Mouse (Mus musculus): ENCODE results near the gene Atp6v0d1. TPM values are rescaled to one million over a fixed set of nuclear protein-coding genes. Genes with fewer than 3 reads are reported as not detected.

The Atp6v0d1 gene
- total RNA-seq, 2 experiments from 2014 or later = 86.2 to 239 TPM

DNA sequence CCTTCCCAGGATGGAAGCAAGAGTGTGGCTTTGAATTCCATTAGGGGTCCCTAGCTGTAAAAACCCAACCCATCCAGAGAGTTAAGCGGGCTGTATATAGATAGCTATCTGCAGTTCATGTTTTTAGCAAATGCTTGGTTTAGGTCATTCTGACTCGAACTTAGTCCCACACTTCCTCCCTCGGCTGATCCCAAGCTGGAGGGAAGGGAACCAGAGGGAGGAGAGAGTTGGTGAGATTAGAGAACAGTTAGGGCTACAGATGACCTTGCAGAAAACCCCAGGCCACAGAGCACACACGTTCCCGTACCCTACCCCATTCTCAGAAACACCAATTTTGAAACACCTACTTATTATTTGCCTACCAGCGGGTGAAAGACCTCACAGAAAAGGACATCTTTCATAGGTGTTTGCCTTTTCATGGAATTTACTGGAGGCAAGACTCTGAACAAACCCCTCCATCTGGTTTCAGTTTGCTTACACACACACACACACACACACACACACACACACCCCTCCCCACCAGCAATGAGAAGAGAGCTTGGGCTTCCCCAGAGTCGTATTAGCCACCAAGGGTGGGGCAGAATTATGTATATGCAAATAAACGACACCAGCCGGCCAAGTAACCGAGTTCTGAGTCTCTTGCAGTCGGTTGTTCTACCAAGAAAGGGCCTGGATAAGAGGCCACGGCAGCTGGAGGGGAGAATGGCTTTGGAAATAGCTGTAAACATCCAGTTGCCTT lies 55.7 kb downstream of the Atp6v0d1 start:
- ATAC-seq (ENCODE audit: poor library complexity, severe bottlenecking) = no peak

DNA sequence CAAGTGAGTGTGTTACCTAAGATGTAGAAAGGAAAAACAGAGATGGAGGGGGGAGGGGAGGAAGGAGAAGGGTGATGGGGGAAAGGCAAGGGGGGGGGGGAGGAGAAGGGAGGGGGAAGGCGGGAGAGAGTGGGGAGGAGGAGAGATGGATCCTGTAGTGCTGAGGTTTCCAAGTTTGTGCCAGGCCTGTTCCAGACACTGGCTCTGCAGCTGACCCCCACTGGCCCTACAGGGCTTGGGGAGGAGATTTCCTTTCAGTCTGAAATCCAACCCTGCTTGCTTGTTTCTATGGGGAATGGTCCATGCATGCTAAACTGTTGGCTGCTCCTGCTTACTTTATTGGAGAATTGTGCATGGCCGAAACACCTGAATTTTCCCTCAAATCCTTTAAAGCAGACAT lies 57.1 kb downstream of the Atp6v0d1 start:
- no peak for ATAC-seq (ENCODE audit: poor library complexity, severe bottlenecking)

DNA sequence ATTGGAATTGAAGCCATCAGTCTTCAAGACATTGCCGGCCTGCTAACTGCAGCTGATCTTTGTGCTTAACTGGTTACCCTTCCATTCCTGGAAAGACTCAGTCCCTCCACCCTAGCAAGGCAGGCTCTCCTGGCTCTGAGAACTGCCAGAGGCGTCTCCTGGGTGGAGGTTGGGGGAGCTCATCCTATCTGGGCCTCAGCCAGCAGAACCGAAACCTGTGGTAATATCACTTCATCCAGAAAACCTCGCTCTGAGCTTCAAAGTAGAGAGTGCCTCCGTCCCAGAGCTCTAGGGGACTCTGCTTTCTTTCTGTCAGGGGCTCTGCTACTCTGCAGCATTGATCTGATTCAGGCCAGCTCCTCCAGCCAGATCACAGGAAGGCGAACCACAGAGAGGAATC lies 58.9 kb downstream of the Atp6v0d1 start:
- ATAC-seq (ENCODE audit: poor library complexity, severe bottlenecking) = peak; percentile 52; the same call in 1 of the 2 replicates

DNA sequence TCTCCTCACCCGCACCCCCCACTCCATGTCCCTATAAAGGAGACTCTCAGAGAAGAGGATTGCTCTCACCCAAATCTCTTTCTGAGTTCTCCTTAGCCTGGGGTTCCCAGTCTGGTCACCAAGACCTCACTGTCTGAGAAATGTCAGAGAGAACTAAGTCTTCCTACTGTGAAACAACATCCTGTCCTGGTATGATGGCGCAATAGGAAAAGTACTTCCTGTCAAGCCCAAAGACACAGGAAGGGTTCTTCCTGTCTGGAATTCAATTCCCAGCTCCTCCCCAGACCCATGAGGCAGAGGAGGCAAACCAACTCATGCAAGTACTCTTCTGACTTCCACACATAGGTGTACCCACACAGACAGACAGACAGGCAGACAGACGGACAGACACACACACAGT lies 61.2 kb downstream of the Atp6v0d1 start:
- ATAC-seq (ENCODE audit: poor library complexity, severe bottlenecking) = no peak

DNA sequence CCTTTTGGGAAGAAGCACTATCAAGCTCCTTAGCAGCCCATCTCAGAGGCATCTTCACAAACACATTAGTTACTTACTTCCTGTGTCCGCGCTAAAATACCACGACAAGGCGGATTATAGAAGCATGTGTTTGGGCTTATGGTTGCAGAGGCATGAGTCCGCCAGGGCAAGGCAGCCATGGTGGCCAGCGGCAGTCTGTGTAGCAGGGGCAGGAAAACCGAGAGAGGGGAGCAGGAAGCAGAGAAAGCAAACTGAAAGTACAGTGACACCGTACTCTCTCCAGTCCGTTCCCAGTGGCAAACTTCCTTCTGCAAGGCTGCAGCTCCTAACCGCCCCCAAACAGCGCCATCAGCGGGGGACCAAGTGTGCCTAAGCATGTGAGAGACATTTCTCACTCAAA lies 66.1 kb downstream of the Atp6v0d1 start:
- peak; percentile 17; the same call in 1 of the 2 replicates for ATAC-seq (ENCODE audit: poor library complexity, severe bottlenecking)

DNA sequence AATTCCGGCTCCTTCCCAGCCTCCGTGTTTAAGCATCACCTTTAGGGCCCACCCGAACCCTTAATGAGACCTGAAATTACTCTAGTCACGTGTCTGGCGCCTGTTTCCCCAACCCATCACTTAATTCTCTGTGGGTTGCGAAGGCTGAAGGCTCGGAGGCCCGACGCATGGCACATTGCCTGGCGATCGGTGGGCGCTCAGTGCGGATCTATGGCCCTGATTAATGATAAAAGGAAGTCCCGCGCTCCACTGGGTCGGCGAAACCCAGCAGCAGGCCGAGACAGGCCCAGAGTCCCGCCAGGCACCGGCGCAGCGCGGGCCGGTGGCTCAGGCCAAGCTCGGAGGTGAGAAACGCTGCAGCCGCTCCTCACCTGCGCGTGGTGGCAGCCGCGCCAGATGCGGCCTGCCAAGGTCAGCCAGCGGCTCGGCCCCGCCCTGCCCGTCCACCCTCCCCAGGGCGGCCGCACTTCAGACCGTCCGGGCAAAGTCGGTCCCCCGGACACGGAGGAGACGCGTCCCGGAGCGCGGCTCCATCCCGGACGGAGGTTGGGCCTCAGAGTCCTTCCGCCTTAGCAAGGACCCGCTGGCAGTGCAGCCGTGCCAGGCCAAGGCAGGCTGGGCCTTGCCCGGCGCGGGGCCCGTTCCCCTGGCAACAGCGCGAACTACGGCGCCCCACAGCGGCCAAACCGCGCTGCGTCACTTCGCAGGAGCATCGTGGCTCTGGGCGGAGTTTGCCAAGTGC lies 69.2 kb downstream of the Atp6v0d1 start, which contains the start of gene Zdhhc1:
Zdhhc1 (minus strand) TSS at position 464 of the 742 bp plus-strand sequence.
- peak; percentile 96 for ATAC-seq (ENCODE audit: poor library complexity, severe bottlenecking)

DNA sequence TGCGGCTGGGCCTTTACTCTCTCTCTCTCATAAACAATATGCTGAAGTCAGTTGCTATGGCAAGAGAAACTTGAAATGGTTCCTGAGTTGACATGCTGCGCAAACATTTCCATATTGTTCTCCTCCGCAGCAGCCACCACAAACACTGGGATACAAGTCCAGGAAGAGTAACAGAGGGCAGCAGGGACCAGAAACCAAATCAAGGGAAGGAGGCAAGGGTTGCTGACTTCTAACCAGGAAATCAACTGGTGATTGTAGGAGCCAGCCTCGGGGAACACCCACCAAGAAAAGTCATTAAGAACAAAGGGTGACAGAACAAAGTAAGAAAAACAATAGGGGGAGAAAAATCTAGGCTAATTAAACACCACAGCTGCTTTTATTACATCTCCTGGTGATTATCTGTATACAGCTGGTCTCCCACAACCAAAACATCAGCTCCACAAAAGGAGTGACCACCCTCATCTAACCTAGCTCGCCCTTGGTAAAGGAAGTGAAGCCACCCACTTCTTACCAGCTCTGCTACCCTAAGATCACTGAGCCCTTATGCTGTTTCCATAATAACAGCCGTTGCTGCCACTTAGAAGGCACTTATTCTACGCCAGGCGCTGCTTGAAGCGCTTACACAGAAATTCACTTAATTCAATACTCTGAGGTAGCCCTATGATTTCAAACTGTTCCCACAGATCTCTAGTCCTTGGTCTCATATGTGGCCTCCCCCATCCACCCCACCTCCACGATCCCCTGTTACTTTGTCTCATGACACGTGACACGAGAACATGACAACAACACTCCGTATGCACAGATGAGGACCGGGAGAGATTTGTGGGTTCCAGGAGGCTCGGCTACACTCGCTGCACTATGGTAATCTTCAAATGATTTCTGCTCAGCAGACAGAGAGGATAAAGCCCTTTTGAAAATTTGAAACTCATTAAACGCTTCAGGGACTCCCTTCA lies 70.2 kb downstream of the Atp6v0d1 start:
- ATAC-seq (ENCODE audit: poor library complexity, severe bottlenecking) = no peak

DNA sequence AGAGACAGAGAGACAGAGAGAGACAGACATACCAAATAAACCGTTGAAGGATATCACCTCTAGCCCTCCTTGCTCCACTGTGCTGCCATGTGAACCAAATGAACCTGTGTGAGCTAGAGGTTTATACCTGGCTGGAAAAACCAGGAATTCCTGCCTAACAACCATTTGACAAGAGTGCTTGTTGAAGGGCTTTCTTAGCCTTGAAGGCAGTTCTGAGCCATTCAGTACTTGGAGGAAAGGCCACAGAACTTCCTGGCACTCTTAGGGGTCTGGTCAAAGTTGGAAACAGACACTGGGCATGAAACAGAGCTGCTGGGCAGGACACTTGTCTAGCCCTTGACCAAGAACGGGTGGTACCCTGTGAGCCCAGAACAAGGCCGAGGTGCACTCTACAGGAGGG lies 71.3 kb downstream of the Atp6v0d1 start:
- no peak for ATAC-seq (ENCODE audit: poor library complexity, severe bottlenecking)

DNA sequence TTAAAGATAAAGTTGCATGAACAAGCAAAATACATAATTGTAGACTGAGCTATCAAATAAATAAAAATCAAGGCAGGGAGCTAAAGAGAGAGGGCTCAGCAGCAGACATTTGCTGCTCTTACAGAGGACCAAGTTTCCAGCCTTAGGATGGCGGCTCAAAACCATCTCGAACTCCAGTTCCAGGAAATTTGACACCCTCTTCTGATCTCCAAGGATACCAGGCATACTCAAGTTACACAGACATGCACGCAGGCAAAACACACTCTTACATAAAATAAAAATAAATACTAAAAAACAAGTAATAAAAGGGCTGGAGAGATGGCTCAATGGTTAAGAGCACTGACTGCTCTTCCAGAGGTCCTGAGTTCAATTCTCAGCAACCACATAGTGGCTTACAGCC lies 72.4 kb downstream of the Atp6v0d1 start:
- ATAC-seq (ENCODE audit: poor library complexity, severe bottlenecking) = no peak

DNA sequence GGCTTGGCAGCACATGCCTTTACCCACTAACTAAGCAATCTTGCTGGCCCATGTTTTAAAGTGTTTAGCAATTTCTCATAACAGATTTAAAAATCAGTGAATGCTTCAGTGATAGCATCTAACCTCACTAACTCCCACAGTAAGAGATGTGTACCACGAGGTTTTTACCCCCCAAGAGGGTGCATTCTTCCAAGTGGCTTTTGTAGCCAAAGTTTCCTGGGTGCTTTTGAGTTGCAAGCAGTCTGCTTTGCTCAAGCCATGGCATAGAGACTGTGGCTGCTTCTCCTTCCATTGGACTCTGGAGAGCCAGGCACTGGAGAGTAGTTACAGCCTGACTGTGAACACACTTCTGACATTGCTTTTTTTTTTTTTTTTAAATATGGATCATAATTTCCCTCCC lies 76.6 kb downstream of the Atp6v0d1 start:
- ATAC-seq (ENCODE audit: poor library complexity, severe bottlenecking) = no peak

DNA sequence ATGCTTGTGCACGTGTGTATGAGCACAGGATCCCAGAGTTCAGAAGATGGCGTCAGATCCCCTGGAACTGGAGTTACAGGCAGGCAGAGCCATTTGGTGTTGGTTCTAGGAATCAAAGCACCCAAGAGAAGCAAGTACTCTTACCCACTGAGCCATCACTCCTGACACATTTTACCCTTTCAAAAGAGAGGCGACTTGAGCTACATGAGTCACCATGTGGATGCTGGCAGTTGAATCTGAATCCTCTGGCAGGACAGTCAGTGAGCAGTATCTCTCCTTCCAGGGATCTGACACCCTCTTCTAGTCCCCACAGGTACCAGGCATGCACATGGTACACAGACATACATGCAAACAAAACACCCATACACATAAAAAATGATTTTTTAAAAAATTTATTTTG lies 77.8 kb downstream of the Atp6v0d1 start:
- ATAC-seq (ENCODE audit: poor library complexity, severe bottlenecking) = no peak

DNA sequence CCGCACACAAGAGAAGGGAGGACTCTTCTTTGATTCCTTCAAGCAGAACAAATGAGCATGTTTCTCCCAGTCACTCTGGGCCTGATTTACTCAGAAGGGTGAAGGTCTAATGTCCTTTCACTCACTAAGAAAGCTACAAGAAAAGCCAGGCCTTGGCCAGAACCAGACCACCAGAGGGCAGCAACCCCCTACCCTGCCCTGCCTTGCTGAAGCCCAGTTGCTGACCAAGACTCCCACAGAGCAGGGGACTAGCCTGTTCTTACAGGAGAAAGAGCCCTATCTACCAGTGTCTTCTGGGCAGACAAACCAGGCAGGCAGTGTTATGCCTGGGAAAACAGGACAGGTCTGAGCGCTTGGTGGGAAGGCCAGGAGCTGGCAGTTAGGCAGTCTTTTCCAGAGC lies 81.5 kb downstream of the Atp6v0d1 start:
- peak; percentile 43; the same call in 1 of the 2 replicates for ATAC-seq (ENCODE audit: poor library complexity, severe bottlenecking)

DNA sequence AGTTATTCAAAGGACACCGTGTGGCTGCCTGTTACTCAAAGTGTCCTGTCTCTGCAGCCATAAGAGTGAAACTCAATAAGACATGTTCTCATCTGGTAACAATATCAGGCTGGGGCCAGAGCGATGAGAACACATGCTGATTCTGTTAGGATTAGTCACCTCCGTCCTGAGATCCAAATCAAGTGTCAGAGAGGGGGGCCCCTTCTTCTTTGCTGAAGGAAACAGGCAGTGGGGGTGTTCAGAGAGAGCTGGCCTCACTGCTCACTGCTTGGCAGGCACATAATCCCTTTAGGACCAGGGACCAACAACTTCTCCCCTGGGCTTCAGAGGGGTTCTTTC lies 81.8 kb downstream of the Atp6v0d1 start:
- ATAC-seq (ENCODE audit: poor library complexity, severe bottlenecking) = no peak

DNA sequence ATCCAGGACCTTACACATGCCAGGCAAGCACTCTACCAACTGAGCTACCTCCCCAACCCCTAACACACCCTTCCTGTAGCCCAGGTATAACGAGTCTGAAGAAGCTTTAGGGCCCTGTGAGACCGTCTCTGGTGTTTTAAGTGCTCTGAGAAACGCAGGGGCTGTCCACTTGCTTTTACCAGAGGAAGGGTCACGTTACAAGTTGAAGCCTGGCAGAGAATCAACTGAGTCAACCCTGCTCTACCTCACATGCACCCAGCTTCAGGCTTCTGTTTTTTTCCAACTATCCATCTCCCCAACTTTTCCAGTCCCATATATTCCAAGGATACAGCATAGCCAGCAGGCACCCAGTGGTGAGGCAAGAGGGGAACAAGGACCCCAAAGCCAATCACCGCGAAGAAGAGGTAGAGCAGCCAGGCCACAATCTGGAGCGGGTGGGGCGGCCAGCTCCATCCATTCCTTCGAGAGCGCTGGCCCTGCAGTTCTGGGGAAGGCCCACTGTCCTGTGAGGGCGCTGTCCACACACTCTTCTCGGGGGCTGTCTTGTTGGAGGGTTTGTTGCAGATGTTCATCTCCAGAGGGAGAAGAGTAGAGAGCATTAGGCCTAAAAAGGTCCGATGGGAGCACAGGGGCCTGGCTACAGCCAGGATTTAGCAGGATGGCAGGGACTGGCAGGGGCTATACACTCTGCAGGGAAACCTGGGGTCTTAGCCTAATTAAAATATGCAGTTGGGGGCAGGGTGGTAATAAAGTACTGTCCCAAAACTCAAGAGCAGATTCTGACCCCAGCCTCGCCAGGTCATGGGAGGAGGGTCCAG lies 82.4 kb downstream of the Atp6v0d1 start:
- 0 out of 2 replicates have a peak, but pooled peaks have one; percentile 21 for ATAC-seq (ENCODE audit: poor library complexity, severe bottlenecking)

DNA sequence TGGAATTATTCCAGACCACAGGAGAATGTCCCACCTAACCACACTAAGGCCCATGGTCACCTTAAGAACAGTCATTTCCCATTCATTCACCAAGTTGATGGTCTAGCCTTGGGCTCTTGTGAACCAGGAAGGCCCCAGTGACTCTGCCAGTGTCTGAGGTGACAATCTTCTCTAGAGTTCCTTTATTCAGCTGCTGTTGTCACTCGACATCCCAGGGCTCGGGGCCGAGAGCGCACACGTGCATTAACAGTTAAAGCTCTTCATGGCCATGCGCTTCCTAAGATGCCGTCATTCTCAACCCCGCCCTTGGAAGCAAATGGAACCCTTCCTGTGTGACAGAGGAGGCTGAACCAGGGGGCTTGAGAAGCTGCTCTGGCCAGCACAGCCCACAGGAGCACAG lies 83.7 kb downstream of the Atp6v0d1 start:
- no peak for ATAC-seq (ENCODE audit: poor library complexity, severe bottlenecking)

DNA sequence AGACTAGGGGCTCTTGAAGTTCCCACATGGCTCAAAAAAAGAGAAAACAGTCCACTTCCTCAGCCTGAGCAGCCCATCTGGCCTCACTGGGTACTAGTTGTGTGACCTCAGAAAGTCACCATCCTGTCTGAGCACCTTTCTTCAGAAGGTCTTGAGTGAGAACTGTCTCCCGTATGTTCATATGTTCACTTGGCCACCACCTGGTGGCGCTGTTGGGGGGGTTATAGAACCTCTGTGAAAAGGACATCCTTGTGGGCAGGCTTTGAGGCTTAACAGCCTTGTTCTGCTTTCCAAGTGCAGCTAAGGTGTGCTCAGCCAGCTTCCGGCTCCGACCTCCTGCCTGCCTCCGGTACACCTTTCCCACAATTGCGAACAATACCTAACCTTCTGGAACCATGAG lies 84.4 kb downstream of the Atp6v0d1 start:
- peak; percentile 52; the same call in 1 of the 2 replicates for ATAC-seq (ENCODE audit: poor library complexity, severe bottlenecking)

DNA sequence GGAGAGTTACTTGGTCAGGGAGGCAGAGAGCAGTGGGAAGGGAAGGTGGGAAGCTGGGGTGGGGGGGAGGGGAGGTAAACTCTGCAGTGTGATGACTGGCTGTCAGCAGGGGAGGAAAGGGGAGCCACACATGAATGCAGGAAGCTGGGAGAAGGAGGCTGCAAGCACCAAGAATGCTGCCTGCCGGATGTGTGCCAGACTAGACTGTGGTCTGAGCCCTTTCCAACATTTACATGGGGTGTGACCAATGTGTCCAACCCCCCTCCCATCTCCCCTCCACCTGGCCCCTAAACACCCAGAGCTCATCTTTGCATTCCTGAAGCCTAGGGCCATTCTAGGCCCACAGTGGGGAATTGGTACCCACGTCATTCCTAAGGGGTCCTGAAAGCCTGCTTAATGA lies 84.8 kb downstream of the Atp6v0d1 start:
- no peak for ATAC-seq (ENCODE audit: poor library complexity, severe bottlenecking)

DNA sequence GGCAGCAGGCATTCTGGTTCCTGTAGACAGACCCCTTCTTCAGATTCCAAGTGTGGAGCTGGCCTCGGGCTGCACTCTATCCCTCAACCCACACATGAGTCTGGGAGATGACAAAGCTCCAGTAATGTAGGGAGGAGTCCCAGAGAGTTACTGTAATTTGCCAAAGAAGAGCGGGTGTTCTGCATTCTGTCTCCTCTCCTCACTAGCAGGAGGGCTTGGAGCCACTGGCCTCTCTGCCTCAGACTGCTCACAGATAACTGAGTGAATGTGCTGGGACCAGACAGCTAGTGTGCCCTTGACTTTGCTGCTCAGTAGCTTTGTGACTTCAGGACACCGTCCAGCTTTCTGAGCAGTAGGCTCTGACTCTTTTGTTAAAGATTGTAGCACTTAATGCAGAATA lies 88.1 kb downstream of the Atp6v0d1 start:
- ATAC-seq (ENCODE audit: poor library complexity, severe bottlenecking) = no peak

DNA sequence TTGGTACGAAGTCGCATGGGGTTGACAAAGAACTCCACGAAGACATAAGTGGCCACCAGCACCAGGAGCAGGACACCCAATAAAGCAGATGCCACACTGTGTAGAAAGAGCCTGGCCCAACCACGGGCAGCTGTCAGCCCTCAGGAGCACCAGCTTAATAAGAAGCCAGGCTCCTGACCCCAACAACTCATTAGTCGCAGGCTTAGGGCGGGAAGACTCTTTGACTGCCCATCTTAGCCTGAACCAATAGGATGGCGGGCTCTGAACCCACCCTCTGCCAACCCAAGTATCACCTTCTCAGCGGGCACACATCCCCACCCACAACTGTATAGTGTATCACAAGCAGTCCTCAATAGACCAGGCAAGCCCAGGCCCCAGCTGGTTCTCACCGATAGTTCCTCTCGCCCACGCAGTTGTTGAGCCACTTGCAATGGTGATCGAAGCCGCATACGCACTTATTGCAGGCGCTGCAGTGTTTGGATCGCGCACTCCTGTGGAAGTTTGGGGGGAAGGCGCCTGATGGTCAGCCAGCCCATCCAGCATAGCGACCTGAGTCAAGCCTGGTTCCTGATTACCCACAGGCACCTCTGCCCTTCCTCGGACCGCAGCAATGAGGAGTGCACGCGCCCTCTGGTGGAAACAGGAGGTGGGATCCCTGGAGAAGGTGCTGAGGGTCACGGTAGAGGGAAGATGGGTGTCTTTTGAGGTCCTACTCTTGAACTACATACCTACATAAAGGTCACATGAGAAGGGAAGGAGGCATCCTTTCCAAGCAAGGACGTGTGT lies 89.0 kb downstream of the Atp6v0d1 start:
- ATAC-seq (ENCODE audit: poor library complexity, severe bottlenecking) = peak; percentile 73

DNA sequence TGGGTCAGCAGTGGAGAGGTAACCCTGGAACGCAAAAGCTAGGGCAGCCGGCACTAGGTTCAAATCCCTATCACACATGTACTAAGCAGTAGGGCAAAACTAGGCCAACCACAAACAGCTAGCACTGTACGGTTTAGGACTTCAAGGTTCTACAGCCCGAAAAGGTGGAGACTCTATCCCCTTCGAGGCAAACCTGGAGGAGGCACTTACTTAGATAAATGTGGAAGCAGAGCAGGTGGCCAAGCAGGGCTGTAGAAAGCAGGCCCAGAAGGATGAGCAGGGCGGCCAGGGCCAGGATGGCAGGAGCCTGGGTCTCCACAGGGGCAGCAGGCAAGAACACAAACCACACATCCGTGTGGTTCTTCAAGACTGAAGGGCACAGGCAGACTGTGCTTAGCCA lies 89.7 kb downstream of the Atp6v0d1 start:
- no peak for ATAC-seq (ENCODE audit: poor library complexity, severe bottlenecking)

All from megakaryocyte, adult 5-6 weeks (primary cell).